Mouse (Mus musculus) megakaryocyte, embryonic 14.5 days (primary cell): Measurements from ENCODE around the gene Gpsm2.

Experiments used
- FLI1 ChIP-seq: IDR thresholded peaks from 2 replicates; pipeline ENCODE4 v1.6.1; 2012; ENCODE audit warnings: low read length, inconsistent platforms, mixed read lengths
- GATA1 ChIP-seq: IDR thresholded peaks from 3 replicates; pipeline ENCODE4 v1.6.1; 2012; ENCODE audit warnings: mixed read lengths, low read length, inconsistent platforms, borderline replicate concordance

GRCm38 (mm10) chr3:108654566-108654965, 67.5 kb downstream of the Gpsm2 start:
- no peak for TF ChIP-seq FLI1
- TF ChIP-seq GATA1: no peak
